Mouse (Mus musculus) bone marrow, adult 2 months (tissue): ENCODE measurements around the gene Tsc22d2.

Experiments
- CTCF ChIP-seq: fragments of 200-500 bp; IDR thresholded peaks from 2 replicates; pipeline ENCODE4 v1.5.1; 2011; ENCODE audit warnings: low read length, control low read depth; ENCODE audit not compliant: control insufficient read depth, insufficient read depth
- POLR2A ChIP-seq: fragments of 200-500 bp; IDR thresholded peaks from 2 replicates; pipeline ENCODE4 v1.6.1; 2011; ENCODE audit warnings: low read depth, mild to moderate bottlenecking, control low read depth, low read length, borderline replicate concordance; ENCODE audit not compliant: control insufficient read depth

- no peak for TF ChIP-seq CTCF
- TF ChIP-seq POLR2A: no peak
Observed at GRCm38 (mm10) chr3:58513483-58513882, 99.0 kb downstream of the Tsc22d2 start.
